In the genomic region with DNA sequence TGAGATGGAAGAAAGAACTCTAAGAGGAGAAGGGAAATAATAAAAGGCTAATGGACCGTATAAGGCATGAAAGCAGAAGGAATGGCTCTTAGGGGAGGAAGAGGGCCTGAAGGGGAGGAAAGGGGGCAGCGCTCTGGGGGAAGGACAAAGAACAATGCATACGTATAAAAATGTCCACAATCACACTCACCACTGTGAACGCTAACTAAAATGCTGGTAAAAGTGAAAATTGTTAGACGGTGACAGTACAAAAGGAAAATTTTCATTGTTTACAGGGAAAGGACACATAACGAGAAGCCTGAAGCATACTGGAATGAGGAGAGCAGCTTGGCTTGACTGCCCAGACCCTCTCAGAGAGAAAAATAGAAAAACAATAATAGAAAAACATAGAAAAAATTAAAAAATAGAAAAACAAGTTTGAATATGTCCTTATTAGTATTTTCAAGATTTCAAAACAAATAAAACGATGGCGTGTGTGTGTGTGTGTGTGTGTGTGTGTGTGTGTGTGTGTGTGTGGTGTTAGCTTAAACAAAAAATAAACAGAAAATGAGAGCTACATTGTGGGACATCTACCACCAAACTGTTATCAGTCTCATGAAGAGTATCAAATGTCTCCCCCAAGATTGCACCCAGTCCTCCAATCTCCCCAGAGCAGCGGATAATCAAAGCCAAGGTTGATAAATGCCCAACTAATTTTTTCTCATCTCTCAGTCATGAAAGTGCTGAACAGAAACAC, we compare ENCODE assay signal across 8 mouse cellular contexts. TPM values are rescaled to one million over a fixed set of nuclear protein-coding genes. Genes with fewer than 3 reads are reported as not detected.
A peak's percentile ranks its signal among the peaks of the same experiment; 100 is the strongest.
DNase-seq lines count a peak whose midpoint lies in the region; ATAC-seq and TF ChIP-seq lines count a peak whose summit lies in the region.

No protein-coding gene starts in this region.

- no peak for DNase-seq in liver, embryonic 11.5 days (ENCODE audit: low spot score)
- no peak for DNase-seq in liver
- DNase-seq in forebrain, embryonic 11.5 days (ENCODE audit: low spot score): no peak
- DNase-seq in liver, embryonic 14.5 days (ENCODE audit: low read depth in 3 of 3, low spot score in 3 of 3): no peak
- DNase-seq in retina, embryonic 14.5 days (ENCODE audit: low spot score): peak; percentile 37
- no peak for DNase-seq in cerebellum, postnatal 14 days
- no peak for DNase-seq in right cerebral cortex, postnatal 14 days
- DNase-seq in cerebellum, adult 9-11 months: no peak

- no peaks in the 10 kb centered on the region for H3K36me3 ChIP-seq in liver, embryonic 11.5 days (ENCODE audit: control insufficient read depth, insufficient read depth, low read length)
- H3K36me3 ChIP-seq in forebrain, embryonic 11.5 days (ENCODE audit: control insufficient read depth, insufficient read depth, low read length): no peaks in the 10 kb centered on the region
- H3K36me3 ChIP-seq in liver, embryonic 14.5 days (replicated peaks; ENCODE audit: control insufficient read depth, insufficient read depth, low read depth): no peaks in the 10 kb centered on the region

- 0 out of 2 replicates have a peak, but pooled peaks have one; percentile 15 for ATAC-seq in liver, embryonic 11.5 days (replicated peaks; ENCODE audit: low FRiP score)
- ATAC-seq in forebrain, embryonic 11.5 days (replicated peaks; ENCODE audit: low FRiP score): peak; percentile 57
- 0 out of 2 replicates have a peak, but pooled peaks have one; percentile 9 for ATAC-seq in liver, embryonic 14.5 days (ENCODE audit: insufficient read depth)

- 0 out of 2 replicates have a peak overlapping the region, but pooled peaks have one; percentile 16 for H3K4me3 ChIP-seq in liver, embryonic 11.5 days (ENCODE audit: low read depth, low read length)
- peak overlapping the region; percentile 9; the same call in 1 of the 2 replicates for H3K4me3 ChIP-seq in forebrain, embryonic 11.5 days (ENCODE audit: low read depth, low read length)
- peak overlapping the region in 1 of 2 experiments; percentile 14; a peak in 1 of 4 replicates for H3K4me3 ChIP-seq in liver, embryonic 14.5 days (ENCODE audit: insufficient read depth in 1 of 2, low read depth in 2 of 2, low read length in 2 of 2)

- no peak for TF ChIP-seq EP300 in liver, embryonic 14.5 days (IDR thresholded peaks at IDR 0.05; ENCODE audit: low read depth)

- H3K9me3 ChIP-seq in liver, embryonic 11.5 days (ENCODE audit: control insufficient read depth, low read length): no peaks in the 10 kb centered on the region
- no peaks in the 10 kb centered on the region for H3K9me3 ChIP-seq in forebrain, embryonic 11.5 days (ENCODE audit: control insufficient read depth, low read length)
- no peaks in the 10 kb centered on the region for H3K9me3 ChIP-seq in liver, embryonic 14.5 days (ENCODE audit: control insufficient read depth, low read length)

- no peak overlapping the region for H3K27ac ChIP-seq in liver, embryonic 11.5 days (ENCODE audit: low read depth, low read length)
- H3K27ac ChIP-seq in forebrain, embryonic 11.5 days (ENCODE audit: low read depth, low read length): no peak overlapping the region
- no peak overlapping the region for H3K27ac ChIP-seq in liver, embryonic 14.5 days

- no peak for TF ChIP-seq CTCF in liver, embryonic 14.5 days (IDR thresholded peaks at IDR 0.05; ENCODE audit: low read depth)

- no peaks in the 10 kb centered on the region; the same call in 1 of the 2 replicates for H3K4me1 ChIP-seq in liver, embryonic 11.5 days (replicated peaks; ENCODE audit: control insufficient read depth, insufficient read depth, low read length)
- H3K4me1 ChIP-seq in forebrain, embryonic 11.5 days (replicated peaks; ENCODE audit: control insufficient read depth, insufficient read depth, low read length): no peaks in the 10 kb centered on the region
- no peaks in the 10 kb centered on the region; a peak in 1 of 4 replicates for H3K4me1 ChIP-seq in liver, embryonic 14.5 days (replicated peaks; ENCODE audit: control insufficient read depth in 2 of 2, insufficient read depth in 2 of 2, low read length in 1 of 2)

- H3K4me2 ChIP-seq in liver, embryonic 11.5 days: peak overlapping the region; percentile 45
- peak overlapping the region; percentile 26; the same call in 1 of the 2 replicates for H3K4me2 ChIP-seq in forebrain, embryonic 11.5 days (ENCODE audit: low read depth, low read length, severe bottlenecking)
- peak overlapping the region; percentile 53 for H3K4me2 ChIP-seq in liver, embryonic 14.5 days (ENCODE audit: low read depth)

- WGBS in liver, embryonic 11.5 days: 64% methylated on average over 9 of the region's 9 CpGs
- 46% methylated on average over 9 of the region's 9 CpGs for WGBS in forebrain, embryonic 11.5 days
- WGBS in liver, embryonic 14.5 days (ENCODE audit: insufficient replicate concordance): 35% methylated on average over 9 of the region's 9 CpGs

- no peak overlapping the region for H3K9ac ChIP-seq in liver, embryonic 11.5 days (ENCODE audit: low read depth, low read length)
- 0 out of 2 replicates have a peak overlapping the region, but pooled peaks have one; percentile 14 for H3K9ac ChIP-seq in forebrain, embryonic 11.5 days (ENCODE audit: low read length)
- H3K9ac ChIP-seq in liver, embryonic 14.5 days (replicated peaks): no peak overlapping the region

- no peaks in the 10 kb centered on the region for H3K27me3 ChIP-seq in liver, embryonic 11.5 days (replicated peaks; ENCODE audit: control insufficient read depth, insufficient read depth, low read length)
- no peaks in the 10 kb centered on the region for H3K27me3 ChIP-seq in forebrain, embryonic 11.5 days (ENCODE audit: control insufficient read depth, insufficient read depth, low read length)
- no peaks in the 10 kb centered on the region for H3K27me3 ChIP-seq in liver, embryonic 14.5 days (ENCODE audit: control insufficient read depth, insufficient read depth, low read length)

RNA-seq across cellular contexts. Expression of gene Ptprc, which starts 39.7 kb away (rescaled TPM):
- polyA plus RNA-seq in liver, embryonic 11.5 days (2014; fragmentation: Nextera tagmentation; extraction: Ambion mirVana): 5.4 and 6.4 TPM in 2 replicates
- 1.6 and 2.0 TPM in 2 replicates for polyA plus RNA-seq in forebrain, embryonic 11.5 days (2014; fragmentation: Nextera tagmentation; extraction: Ambion mirVana)
- 3.1 and 4.1 TPM in 2 replicates for polyA plus RNA-seq in liver, embryonic 14.5 days (2012; rRNA removed)
- polyA plus RNA-seq in liver, embryonic 14.5 days (2014; fragmentation: Nextera tagmentation; extraction: Ambion mirVana): 5.5 and 5.8 TPM in 2 replicates
